Mouse (Mus musculus) heart, adult 2 months (tissue): ENCODE data around the gene Slc7a15.
A peak's percentile ranks its signal among the peaks of the same experiment; 100 is the strongest.

Experiments used
- CTCF ChIP-seq: fragments of 200-600 bp; IDR thresholded peaks from 2 replicates; pipeline ENCODE4 v1.8.1; 2022; ENCODE audit warnings: antibody characterized with exemption, mild to moderate bottlenecking, moderate library complexity
- EP300 ChIP-seq: fragments of 200-500 bp; IDR thresholded peaks from 2 replicates; pipeline ENCODE4 v1.6.1; 2011; ENCODE audit warnings: low read depth, low read length, control low read depth; ENCODE audit not compliant: insufficient read depth
- POLR2A ChIP-seq: fragments of 200-500 bp; IDR thresholded peaks from 2 replicates; pipeline ENCODE4 v1.6.1; 2011; ENCODE audit warnings: mild to moderate bottlenecking, low read depth, low read length, control low read depth; ENCODE audit not compliant: insufficient read depth

GRCm38 (mm10) chr12:8497314-8497706 lies 101.6 kb downstream of the Slc7a15 start:
- TF ChIP-seq CTCF (no peak), POLR2A (no peak), EP300 (0 out of 2 replicates have a peak, but pooled peaks have one; percentile 3)
